Mouse (Mus musculus): Measurements from ENCODE around the gene Flad1.

Gene Flad1

DNA sequence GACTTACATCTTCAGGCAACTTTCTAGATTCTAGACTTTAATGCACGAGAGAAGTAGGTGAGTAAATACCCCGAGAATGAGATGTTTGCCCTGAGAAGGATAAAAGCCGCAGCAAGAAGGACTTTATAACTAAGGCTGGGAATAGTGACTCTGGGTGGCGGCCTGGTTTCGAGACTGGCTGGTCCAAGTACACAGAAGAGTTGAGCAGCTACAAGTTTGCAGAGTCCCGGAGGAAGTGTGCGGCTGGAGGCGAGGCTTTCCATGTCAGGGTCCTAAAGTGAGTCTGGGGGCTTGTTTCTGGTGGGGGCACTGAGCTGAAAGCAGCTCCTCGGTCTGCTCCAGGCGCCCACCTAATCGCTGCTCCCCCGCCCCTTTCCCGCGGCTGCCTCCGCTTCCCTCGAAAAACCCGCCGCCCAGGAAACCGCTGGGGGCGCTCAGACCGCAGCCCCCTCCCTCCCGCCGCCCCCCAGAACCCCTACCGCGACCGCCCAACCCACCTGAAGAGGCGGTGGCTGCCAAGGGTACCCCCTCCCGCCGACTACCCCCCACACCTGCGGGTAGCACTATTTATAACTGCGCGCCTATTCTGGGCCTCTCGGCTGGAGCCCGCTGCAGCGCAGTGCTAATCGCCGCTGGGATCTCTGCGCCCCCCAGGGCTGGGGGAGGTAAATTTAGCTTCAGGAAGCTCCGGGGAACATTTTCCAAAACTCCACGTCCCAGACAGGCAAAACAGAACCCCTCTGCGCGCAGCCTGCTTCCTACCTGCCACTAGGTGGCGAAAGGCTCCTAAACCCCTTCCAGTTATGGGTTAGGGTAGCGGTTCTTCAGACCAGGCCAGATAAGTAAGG lies 15.6 kb downstream of the Flad1 start:
- WGBS, result 2% methylated on average over 42 of the region's 44 CpGs

- 6% methylated on average over 10 of the region's 10 CpGs for WGBS
Measured at GRCm38 (mm10) chr3:89395419-89395805, 16.3 kb downstream of the Flad1 start.

DNA sequence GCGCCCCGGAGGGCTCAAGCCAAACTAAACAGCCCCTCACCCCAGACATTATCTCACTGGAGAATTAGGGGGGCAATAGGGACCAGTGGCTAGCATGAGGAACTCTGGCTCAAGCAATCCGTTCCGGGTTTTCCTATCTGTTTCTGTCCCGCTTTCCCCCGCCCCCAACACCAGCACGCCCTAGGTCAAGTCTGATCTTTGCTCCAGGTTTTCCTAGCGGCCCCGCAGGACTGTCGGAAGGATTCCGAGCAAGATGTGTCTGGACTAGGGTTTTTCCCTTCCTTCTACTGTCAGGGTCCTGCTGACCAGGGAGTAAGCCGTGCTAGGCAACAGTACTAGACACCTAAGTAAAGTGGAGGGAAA lies 16.8 kb downstream of the Flad1 start:
- WGBS, result 0% methylated on average over 12 of the region's 12 CpGs

DNA sequence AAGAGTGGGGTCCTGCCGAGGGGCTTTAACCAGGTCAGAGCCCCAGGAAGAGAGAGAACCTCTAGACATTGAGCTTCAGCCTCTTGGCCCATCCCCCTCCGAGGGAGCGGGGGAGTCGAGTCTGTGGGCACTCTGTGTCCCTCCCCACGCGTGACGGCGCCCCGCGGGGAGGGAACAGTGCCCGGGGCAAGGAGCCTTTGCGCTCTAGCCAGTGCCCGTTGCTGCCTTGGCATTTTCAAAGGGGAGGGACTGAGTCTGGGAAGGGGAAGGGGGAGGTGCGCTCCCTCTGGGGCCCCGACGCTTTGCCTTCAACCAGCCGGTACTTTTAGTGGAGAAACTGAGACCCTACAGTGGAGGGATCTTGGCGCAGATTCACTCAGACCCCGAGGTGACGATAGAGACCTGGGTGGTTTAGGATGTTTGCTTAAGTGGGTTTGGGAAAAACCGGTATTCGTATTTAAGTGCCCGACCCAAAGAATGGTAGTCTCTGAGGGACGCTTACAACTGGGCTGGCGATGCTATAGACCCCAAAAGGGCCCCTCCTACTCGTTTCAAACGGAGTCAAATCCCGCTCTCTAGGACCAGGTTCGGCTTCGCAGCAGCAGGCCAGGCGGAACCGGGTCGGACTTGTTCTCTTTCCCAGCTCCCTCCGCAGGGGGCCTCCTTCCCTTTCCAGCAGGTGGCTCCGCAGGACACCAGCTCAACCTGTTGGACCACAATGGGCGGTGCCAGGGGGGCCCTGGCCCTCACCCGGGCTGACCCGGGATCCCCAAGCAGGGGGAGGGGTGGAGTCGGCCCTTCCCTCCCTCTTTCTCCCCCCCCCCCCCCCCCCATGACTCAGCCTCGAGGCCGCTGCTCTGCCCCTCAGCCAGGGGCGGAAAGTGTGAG lies 17.4 kb downstream of the Flad1 start, which contains the start of gene Zbtb7b:
Gene Zbtb7b, minus strand, starts transcription at position 771 of the 888 bp plus-strand sequence.
- WGBS, result 1% methylated on average over 41 of the region's 42 CpGs

DNA sequence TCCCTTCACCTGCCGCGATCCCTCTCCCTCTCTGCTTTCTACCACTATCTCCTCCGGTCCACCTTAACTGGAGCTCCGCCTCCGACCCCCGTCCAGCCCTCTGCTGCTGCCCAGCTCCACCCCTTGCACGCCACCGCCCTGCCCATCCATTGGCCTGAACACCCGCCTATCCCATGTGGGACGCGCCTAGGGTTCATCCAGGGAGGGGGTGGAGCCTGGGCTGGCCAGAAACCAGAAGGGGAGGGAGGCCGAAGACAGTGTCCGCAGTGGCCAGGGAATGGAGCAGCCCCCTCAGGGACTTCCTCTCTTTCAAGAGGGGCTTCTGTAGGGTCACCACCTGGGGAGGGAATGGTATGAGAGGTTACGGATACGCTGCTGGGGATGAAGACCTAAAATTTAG lies 18.1 kb downstream of the Flad1 start:
- 1% methylated on average over 15 of the region's 15 CpGs for WGBS

DNA sequence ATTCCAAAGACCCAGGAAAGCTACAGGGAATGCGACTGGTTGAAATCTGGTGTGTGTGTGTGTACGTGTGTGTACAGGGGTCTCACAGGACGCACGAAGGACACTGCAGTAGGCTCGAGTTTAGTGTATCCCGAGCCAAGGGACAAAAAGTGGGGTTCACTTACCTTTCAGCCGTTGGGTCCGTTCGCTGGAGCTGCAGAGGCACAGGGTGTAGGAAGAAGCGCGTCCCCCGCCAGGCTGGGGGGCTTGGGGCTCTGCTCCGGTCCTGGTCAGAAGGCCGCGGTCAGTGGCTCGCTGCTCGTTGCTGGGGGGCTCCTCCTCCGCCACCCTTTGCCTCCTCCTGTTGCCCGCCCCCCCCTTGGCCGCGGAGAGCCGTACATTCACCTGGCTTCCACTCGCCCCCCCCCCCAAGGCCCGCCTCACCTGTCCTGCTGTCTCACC lies 18.8 kb downstream of the Flad1 start:
- under 1% methylated on average over 22 of the region's 24 CpGs for WGBS

DNA sequence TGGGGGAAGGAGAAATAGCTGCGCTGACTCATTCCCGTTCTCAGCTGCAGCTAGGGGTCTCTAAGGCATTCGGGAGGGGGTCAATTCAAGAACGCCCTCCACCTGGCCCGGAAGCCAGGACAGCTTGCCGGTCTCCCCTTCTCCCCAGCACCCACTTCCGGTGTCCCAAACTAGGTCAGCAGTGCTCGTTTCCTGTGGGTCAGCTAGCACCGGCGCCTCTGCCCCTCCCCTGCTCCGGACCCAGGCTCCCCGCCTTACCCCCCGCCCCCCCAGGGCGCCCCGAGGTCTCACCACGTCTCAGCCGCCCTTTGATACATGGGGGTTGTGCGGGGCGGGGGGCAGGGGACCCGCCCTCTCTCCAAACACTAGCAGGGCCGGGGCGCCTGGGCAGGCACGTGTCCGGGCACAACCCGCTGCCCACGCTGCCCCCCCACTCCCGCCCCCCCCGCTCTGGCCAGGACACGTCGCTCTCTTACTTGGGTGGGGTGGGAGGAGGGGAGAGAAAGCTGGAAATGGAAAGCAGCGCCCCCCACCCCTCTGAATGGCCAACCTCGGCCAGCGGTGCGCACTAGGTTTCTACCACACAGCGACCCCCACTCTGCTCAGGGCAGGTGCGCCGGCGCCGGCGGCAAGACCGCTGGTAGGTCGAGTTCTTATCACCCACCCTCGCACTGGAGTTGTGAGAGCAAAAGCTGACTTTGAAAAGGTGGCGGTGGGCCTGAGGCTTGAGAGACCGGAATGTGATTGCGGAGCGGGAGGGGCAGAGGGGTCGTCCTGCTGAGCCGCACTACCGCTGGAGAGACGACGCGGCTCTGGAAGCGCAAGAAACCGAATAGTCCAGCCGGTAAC lies 19.8 kb downstream of the Flad1 start:
- 1% methylated on average over 51 of the region's 56 CpGs for WGBS

- WGBS, result 19% methylated on average over 18 of the region's 19 CpGs
Measured at GRCm38 (mm10) chr3:89390699-89391662, 20.7 kb downstream of the Flad1 start.

DNA sequence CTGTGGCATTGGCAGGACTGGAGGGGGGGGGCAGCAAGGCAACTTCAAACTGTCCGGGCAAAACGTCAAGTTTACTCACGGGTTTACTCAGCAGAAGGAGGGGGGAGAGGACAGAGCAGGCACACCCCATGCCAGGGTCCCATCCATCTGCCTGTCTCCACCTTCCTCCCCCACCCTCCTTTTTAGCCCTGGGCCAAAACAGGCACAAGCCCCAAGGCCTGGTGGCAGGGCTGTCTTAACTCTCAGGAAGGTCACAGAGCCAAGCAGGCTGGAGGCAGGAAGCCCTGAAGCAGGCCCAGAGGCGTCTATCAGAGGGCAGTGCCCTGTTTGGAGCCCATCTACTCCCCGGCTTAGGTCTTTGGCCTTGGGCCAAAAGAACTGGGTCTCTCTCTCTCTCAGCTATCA lies 21.6 kb downstream of the Flad1 start:
- 32% methylated on average over 5 of the region's 5 CpGs for WGBS

DNA sequence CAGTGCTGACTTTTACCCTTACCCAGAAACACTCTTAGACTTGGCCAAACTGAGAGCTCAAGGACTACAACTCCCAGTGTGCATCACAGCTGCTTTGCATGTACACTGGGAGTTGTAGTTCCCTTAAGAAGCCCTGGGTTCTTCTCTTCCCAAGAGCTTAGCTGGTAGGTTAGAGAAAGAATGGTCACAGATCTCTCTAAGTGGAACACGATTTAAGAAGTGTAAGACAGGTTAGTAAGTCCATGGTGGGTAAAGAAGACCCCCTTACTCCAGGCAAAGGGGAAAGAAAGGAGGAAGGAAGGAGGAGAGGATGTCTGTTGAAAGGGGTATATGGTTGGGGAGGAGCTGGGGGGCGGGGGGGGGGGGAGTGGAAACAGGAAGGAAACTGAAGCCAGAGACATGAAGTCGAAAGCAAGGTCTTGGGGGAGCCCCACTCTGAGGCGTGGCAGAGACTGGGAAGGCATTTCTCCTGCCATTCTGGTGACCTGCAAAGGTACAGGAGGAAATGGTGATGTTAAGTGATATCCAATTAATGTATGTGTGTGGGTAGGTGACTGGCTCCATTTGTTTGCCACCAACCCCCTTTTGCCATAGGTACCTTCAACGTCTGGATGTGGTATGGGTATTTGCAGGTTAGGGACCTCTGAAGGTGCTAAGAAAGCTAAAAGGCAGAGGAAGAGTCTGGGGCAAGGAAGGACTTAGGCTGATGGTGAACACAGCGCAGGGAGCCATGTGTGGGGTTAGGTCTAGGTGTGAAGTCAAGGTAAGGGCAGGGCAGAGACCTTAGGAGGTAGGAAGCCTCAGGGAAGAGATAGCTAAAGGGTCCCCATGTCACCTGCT lies 22.5 kb downstream of the Flad1 start:
- 62% methylated on average over 6 of the region's 6 CpGs for WGBS

GRCm38 (mm10) chr3:89388134-89388881 lies 23.4 kb downstream of the Flad1 start:
- 65% methylated on average over 11 of the region's 11 CpGs for WGBS

GRCm38 (mm10) chr3:89387632-89388031 lies 24.0 kb downstream of the Flad1 start:
- 84% methylated on average over 11 of the region's 11 CpGs for WGBS

DNA sequence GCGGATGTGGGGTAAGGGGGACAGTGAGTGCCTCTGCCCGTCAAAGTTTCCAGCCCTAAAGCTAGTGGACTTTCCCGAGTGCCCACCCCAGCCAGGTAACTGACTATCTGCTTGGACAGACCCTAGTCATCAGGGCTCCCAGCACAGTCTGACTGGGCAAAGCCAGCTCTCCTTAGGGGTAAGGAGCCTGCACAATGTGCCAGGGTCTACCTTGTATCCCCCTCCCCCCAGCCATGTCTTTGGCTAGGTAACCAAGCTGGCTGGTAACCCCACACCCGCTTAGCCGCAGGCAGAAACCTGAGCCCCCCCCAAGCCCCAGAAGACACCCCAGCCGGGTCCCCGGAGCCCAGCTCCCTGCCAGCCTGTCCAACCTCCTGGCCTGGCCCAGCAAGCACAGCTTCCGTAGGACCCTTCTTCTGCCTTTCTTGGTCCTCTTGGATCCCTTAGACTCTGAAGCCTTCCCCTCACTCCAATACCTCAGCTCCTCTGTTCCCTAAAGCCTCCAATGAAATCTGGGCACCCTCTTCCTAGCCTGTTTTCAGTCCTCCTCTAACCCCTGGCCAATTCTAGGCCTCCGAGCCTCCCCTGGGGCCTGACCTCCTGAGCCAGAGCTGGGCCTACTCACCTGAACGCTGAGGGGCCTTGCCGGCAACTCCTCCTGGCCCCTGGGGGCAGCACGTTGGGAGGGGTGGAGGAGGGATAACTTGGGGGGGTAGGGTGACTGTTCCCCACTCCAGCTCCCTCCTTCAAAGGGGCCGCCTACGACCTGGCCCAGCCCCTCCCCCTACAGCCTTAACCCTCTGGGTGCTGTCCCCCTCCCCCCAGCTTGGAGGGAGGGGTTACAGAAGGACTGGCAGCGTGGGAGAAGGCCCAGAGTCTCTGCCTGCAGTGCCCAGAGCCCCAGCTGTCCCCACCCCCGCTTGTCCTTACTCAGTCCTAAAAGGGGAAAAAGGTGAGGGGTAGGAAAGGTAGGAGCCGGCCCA lies 24.9 kb downstream of the Flad1 start:
- WGBS, result 71% methylated on average over 17 of the region's 17 CpGs

GRCm38 (mm10) chr3:89385451-89385850 lies 26.2 kb downstream of the Flad1 start:
- WGBS, result 72% methylated on average over 11 of the region's 11 CpGs

DNA sequence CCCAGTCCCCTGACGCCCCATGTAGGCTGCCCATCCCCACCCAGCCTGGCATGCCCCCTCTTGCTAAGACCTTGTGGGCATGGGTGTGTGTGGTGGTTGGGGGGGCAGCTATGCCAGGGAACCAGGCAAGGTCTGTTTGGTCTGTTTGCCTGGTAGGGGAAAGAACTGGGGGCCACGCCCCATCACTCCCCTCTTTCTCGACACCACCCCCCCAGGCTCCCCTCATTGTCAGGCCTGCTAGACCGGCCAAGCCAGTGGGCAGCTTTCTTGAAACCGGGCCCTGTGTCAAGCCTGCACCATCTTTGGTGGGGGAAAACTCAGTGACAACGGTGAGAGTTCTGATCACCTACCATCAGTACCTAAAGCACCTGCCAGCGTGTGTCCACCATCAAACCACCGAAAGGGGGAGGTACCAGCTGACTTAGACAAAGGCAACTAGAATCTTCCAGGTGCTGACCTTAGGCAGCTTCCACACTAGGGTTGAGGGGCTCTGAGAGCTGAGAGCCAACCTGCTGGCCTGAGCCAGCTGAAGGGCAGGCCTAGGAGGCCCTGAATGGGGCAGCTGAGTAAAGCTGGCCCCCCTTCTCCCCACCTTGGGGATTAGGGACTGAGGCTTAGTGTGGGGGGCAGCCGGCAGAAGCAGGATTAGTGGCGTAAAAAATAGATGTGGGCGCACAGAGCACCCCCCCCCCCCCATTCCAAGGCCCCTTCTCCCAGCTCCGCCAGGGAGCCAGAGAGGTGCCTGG lies 27.2 kb downstream of the Flad1 start:
- WGBS, result 83% methylated on average over 12 of the region's 12 CpGs

- 91% methylated on average over 5 of the region's 5 CpGs for WGBS
Measured at GRCm38 (mm10) chr3:89383651-89384255, 27.9 kb downstream of the Flad1 start.

Measured in cerebral cortex, adult 2 months (tissue).